Mouse (Mus musculus) C2C12 (cell line): Measurements from ENCODE around the gene Vcam1. TPM values are rescaled to one million over a fixed set of nuclear protein-coding genes. Genes with fewer than 3 reads are reported as not detected.

Source experiments
- H3K27me3 ChIP-seq: one replicate; pipeline ENCODE4 v1.6.1; 2011; ENCODE audit not compliant: control insufficient read depth, insufficient read depth, insufficient read length
- H3K36me3 ChIP-seq: one replicate; pipeline ENCODE4 v1.6.1; 2011; ENCODE audit not compliant: control insufficient read depth, insufficient read depth
- H3K4me3 ChIP-seq: one replicate; pipeline ENCODE4 v1.5.1; 2011; ENCODE audit warnings: mild to moderate bottlenecking, control low read depth; ENCODE audit not compliant: poor library complexity, insufficient read depth, severe bottlenecking
- H3K79me2 ChIP-seq: one replicate; pipeline ENCODE4 v1.6.1; 2011; ENCODE audit not compliant: control insufficient read depth, insufficient read depth
- H3K79me3 ChIP-seq: one replicate; pipeline ENCODE4 v1.6.1; 2011; ENCODE audit warnings: low read depth, control low read depth
- H3ac ChIP-seq: one replicate; pipeline ENCODE3; 2011; ENCODE audit warnings: low read depth; ENCODE audit not compliant: control insufficient read depth, insufficient read length
- CEBPB ChIP-seq: IDR thresholded peaks from one replicate; pipeline ENCODE4 v1.6.1; 2011; ENCODE audit warnings: low read depth, mild to moderate bottlenecking, control low read depth, moderate library complexity
- CTCF ChIP-seq: IDR thresholded peaks from one replicate; pipeline ENCODE4 v1.5.1; 2011; ENCODE audit not compliant: control insufficient read depth, insufficient read depth, insufficient read length
- FOSL1 ChIP-seq: IDR thresholded peaks from one replicate; pipeline ENCODE4 v1.8.0; 2011; ENCODE audit warnings: mild to moderate bottlenecking, low read length; ENCODE audit not compliant: poor library complexity, insufficient read depth, severe bottlenecking
- MAX ChIP-seq: IDR thresholded peaks from one replicate; pipeline ENCODE4 v1.6.1; 2011; ENCODE audit warnings: mild to moderate bottlenecking, control low read depth
- MYOD1 ChIP-seq: IDR thresholded peaks from one replicate; pipeline ENCODE4 v1.6.1; 2011; ENCODE audit warnings: low read depth; ENCODE audit not compliant: control insufficient read depth, insufficient read length
- MYOG ChIP-seq: IDR thresholded peaks from one replicate; pipeline ENCODE4 v1.6.1; 2011; ENCODE audit not compliant: control insufficient read depth, insufficient read length; ENCODE audit errors: extremely low read depth
- USF1 ChIP-seq: IDR thresholded peaks from one replicate; pipeline ENCODE4 v1.6.1; 2011; ENCODE audit warnings: low read depth, mild to moderate bottlenecking, control low read depth, moderate library complexity
- polyA plus RNA-seq: library from polyadenylated mRNA; unstranded; fragments of >200 nt; fragmentation: generic; extraction: Trizol; gene quantifications from one replicate; pipeline ENCODE4 v1.2.1, GENCODE M21; 2012; ENCODE audit warnings: missing spikeins

Vcam1 gene
- polyA plus RNA-seq, 1 experiment, result 11.5 TPM

GRCm38 (mm10) chr3:116129841-116130595 lies 530 bp upstream of the Vcam1 start:
- Histone ChIP-seq H3K36me3 (peaks cover 4% of the 10 kb centered on the region), H3ac (no peak overlapping the region), H3K79me2 (peaks cover 11% of the 10 kb centered on the region), H3K4me3 (no peak overlapping the region), H3K79me3 (no peaks in the 10 kb centered on the region), H3K27me3 (no peaks in the 10 kb centered on the region)
- TF ChIP-seq CEBPB, result no peak
- TF ChIP-seq FOSL1, result peak; percentile 4

GRCm38 (mm10) chr3:116128311-116129204 lies 930 bp downstream of the Vcam1 start:
- Histone ChIP-seq H3K79me2 (peaks cover 11% of the 10 kb centered on the region), H3K36me3 (peaks cover 9% of the 10 kb centered on the region), H3K4me3 (peak overlapping the region; percentile 26), H3ac (peak overlapping the region; percentile 47), H3K27me3 (no peaks in the 10 kb centered on the region), H3K79me3 (no peaks in the 10 kb centered on the region)
- TF ChIP-seq CEBPB (no peak), MAX (peak; percentile 21), FOSL1 (no peak)

GRCm38 (mm10) chr3:116127836-116128235 lies 1.7 kb downstream of the Vcam1 start:
- no peaks in the 10 kb centered on the region for H3K27me3 ChIP-seq
- no peak for TF ChIP-seq MYOD1
- TF ChIP-seq FOSL1, result no peak
- no peak for TF ChIP-seq MYOG
- TF ChIP-seq CEBPB, result no peak
- no peak for TF ChIP-seq CTCF
- no peak for TF ChIP-seq USF1
- TF ChIP-seq MAX, result no peak
- no peak overlapping the region for H3ac ChIP-seq
- peaks cover 9% of the 10 kb centered on the region for H3K36me3 ChIP-seq
- no peaks in the 10 kb centered on the region for H3K79me3 ChIP-seq
- peak overlapping the region; percentile 26 for H3K4me3 ChIP-seq
- H3K79me2 ChIP-seq, result peaks cover 11% of the 10 kb centered on the region

GRCm38 (mm10) chr3:116127281-116127680 lies 2.2 kb downstream of the Vcam1 start:
- Histone ChIP-seq H3K4me3 (no peak overlapping the region), H3K79me3 (no peaks in the 10 kb centered on the region), H3K36me3 (peaks cover 9% of the 10 kb centered on the region), H3ac (no peak overlapping the region), H3K27me3 (no peaks in the 10 kb centered on the region), H3K79me2 (peaks cover 11% of the 10 kb centered on the region)
- no peak for TF ChIP-seq MAX
- no peak for TF ChIP-seq MYOG
- TF ChIP-seq MYOD1, result no peak
- no peak for TF ChIP-seq FOSL1
- TF ChIP-seq CEBPB, result no peak

GRCm38 (mm10) chr3:116126508-116127190 lies 2.8 kb downstream of the Vcam1 start:
- Histone ChIP-seq H3ac (no peak overlapping the region), H3K79me3 (no peaks in the 10 kb centered on the region), H3K4me3 (no peak overlapping the region), H3K27me3 (no peaks in the 10 kb centered on the region), H3K79me2 (peaks cover 11% of the 10 kb centered on the region), H3K36me3 (peaks cover 9% of the 10 kb centered on the region)
- no peak for TF ChIP-seq MYOG
- no peak for TF ChIP-seq FOSL1
- TF ChIP-seq CEBPB, result no peak
- no peak for TF ChIP-seq MAX
- no peak for TF ChIP-seq CTCF
- TF ChIP-seq USF1, result no peak

GRCm38 (mm10) chr3:116126070-116126469 lies 3.4 kb downstream of the Vcam1 start:
- Histone ChIP-seq H3K79me3 (no peaks in the 10 kb centered on the region), H3K36me3 (peaks cover 9% of the 10 kb centered on the region), H3K27me3 (no peaks in the 10 kb centered on the region), H3ac (no peak overlapping the region), H3K79me2 (peaks cover 11% of the 10 kb centered on the region), H3K4me3 (no peak overlapping the region)
- TF ChIP-seq USF1 (no peak), MYOG (no peak), FOSL1 (no peak), CEBPB (no peak), MYOD1 (no peak), MAX (no peak), CTCF (no peak)
